Mouse (Mus musculus): ENCODE data around the gene St6galnac4. TPM values are rescaled to one million over a fixed set of nuclear protein-coding genes. Genes with fewer than 3 reads are reported as not detected.

Gene St6galnac4
- total and polyA plus RNA-seq, 2 experiments: 0.74 to 2.2 TPM

DNA sequence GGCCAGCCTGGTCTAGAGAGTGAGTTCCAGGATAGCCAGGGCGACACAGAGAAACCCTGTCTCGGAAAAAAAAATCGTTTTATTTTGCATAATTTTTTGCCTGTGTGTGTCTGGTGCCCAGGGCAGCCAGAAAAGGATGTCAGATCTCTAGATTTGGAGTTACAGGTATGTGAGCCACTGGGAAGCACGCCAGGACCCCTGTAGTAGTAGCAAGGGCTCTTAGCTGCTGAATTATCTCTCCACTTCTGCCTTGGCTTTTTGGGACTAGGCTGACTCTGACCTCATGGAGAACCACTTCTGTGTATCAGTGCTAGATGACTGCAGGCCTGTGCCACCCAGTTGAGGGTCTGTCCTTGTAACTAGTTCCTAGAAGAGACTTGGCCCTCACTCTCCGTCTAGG, 54.9 kb downstream of the St6galnac4 start:
- no peaks in the 10 kb centered on the region for H3K36me3 ChIP-seq (ENCODE audit: control insufficient read depth, insufficient read depth, low read length)
- TF ChIP-seq POLR2A (IDR thresholded peaks at IDR 0.05; ENCODE audit: extremely low read depth, insufficient read depth, low read length): no peak
- no peak for TF ChIP-seq CTCF (IDR thresholded peaks at IDR 0.05; ENCODE audit: low read depth, low read length)
- 83% methylated on average over 5 of the region's 5 CpGs for whole genome bisulfite sequencing
- no peak overlapping the region for H3K9ac ChIP-seq (ENCODE audit: low read depth, low read length)
- DNase-seq (ENCODE audit: extremely low read depth, low read depth, low spot score): no peak
- no peak overlapping the region for H3K4me3 ChIP-seq (ENCODE audit: insufficient read depth, low read depth, low read length)
- no peaks in the 10 kb centered on the region for H3K27me3 ChIP-seq (ENCODE audit: control insufficient read depth, insufficient read depth, low read length)
- H3K4me1 ChIP-seq (ENCODE audit: control insufficient read depth, insufficient read depth, low read length): peaks cover 6% of the 10 kb centered on the region
- H3K27ac ChIP-seq (replicated peaks; ENCODE audit: insufficient read depth, low read depth, low read length): no peak overlapping the region
- no peaks in the 10 kb centered on the region for H3K79me2 ChIP-seq (ENCODE audit: control insufficient read depth, insufficient read depth, low read length)

DNA sequence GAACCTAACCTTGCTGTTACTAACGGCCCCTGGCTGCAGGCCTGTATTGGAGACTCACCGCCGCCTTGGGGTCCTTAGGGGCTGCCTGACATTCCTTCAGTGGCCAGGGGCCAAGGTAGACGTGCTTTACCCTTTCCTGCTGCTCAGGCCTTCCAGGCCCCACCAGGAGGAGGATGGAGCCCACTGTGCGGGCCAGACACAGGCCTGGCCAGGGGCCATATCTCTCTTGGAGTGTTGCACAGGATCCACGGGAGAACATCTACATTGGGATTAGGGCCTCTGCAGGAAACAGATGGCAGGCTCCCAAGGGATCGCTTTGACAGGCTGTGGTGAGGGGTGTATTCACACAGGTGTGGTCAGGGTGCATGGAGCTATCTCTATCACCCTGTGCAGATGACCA, 55.9 kb downstream of the St6galnac4 start:
- no peak overlapping the region for H3K4me3 ChIP-seq (ENCODE audit: insufficient read depth, low read depth, low read length)
- no peak for DNase-seq (ENCODE audit: extremely low read depth, low read depth, low spot score)
- no peaks in the 10 kb centered on the region for H3K36me3 ChIP-seq (ENCODE audit: control insufficient read depth, insufficient read depth, low read length)
- no peaks in the 10 kb centered on the region for H3K79me2 ChIP-seq (ENCODE audit: control insufficient read depth, insufficient read depth, low read length)
- no peak overlapping the region for H3K9ac ChIP-seq (ENCODE audit: low read depth, low read length)
- peaks cover 6% of the 10 kb centered on the region for H3K4me1 ChIP-seq (ENCODE audit: control insufficient read depth, insufficient read depth, low read length)
- 71% methylated on average over 7 of the region's 7 CpGs for WGBS
- H3K27ac ChIP-seq (replicated peaks; ENCODE audit: insufficient read depth, low read depth, low read length): peak overlapping the region; percentile 19
- H3K27me3 ChIP-seq (ENCODE audit: control insufficient read depth, insufficient read depth, low read length): no peaks in the 10 kb centered on the region
- no peak for TF ChIP-seq POLR2A (IDR thresholded peaks at IDR 0.05; ENCODE audit: extremely low read depth, insufficient read depth, low read length)
- no peak for TF ChIP-seq CTCF (IDR thresholded peaks at IDR 0.05; ENCODE audit: low read depth, low read length)

DNA sequence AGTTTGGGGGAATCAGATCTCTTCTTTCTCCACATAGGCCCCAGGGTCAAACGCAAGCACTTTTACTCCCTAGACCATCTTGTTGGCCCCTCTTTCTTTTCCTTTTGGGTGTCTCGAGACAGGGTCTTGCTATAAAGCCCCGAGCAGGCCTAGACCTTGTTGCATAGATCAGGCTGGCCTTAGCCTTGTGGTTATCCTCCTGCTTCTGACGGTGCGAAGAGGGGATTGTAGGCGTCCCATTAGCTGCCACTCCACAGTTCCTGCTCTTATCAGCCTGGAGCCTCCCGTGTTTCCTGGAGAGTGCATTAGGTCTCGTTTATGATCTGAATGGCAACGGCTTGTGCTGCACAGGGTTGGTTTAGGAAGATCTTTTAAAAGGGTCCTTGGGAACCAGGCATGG, 57.2 kb downstream of the St6galnac4 start:
- Histone ChIP-seq H3K27ac (replicated peaks; ENCODE audit: insufficient read depth, low read depth, low read length) (0 out of 2 replicates have a peak overlapping the region, but pooled peaks have one; percentile 24), H3K36me3 (ENCODE audit: control insufficient read depth, insufficient read depth, low read length) (no peaks in the 10 kb centered on the region), H3K4me1 (ENCODE audit: control insufficient read depth, insufficient read depth, low read length) (peaks cover 6% of the 10 kb centered on the region), H3K4me3 (ENCODE audit: insufficient read depth, low read depth, low read length) (no peak overlapping the region), H3K27me3 (ENCODE audit: control insufficient read depth, insufficient read depth, low read length) (no peaks in the 10 kb centered on the region), H3K79me2 (ENCODE audit: control insufficient read depth, insufficient read depth, low read length) (no peaks in the 10 kb centered on the region), H3K9ac (ENCODE audit: low read depth, low read length) (no peak overlapping the region)
- no peak for DNase-seq (ENCODE audit: extremely low read depth, low read depth, low spot score)
- TF ChIP-seq POLR2A (IDR thresholded peaks at IDR 0.05; ENCODE audit: extremely low read depth, insufficient read depth, low read length) (no peak), CTCF (IDR thresholded peaks at IDR 0.05; ENCODE audit: low read depth, low read length) (no peak)
- 81% methylated on average over 9 of the region's 9 CpGs for WGBS

DNA sequence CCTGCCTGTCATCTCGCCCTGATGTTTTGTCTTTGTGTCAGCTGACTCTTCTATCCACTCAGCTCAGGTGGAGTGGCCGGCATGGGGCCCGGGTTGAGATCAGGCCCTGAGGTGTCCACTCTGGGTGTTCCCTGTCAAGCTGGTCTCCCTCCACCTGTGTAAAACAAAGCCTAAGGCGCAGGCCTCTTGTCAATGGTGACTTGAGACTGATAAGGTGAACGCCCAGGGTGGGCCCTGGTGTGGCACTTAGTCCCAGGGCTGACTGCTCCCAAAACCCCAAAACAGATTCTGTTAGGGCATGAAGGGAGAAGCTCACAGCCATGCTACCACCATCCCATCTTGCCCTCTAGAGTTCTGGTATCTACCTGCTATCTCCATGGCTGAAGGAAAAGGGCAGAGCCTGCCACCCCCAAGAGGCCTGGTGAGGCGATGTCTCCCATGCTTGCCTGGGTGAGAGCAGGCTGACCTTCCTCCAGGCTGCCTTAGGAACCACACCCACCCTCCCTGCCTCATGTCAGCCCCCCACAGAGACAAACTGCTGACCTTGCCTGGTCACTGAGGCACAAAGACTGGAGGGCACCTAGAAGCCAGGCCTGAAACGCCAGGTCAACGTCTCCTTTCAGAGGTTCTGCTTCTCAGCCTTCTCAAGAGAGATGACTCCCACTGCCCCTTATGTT, 58.0 kb downstream of the St6galnac4 start:
- TF ChIP-seq CTCF (IDR thresholded peaks at IDR 0.05; ENCODE audit: low read depth, low read length) (no peak), POLR2A (IDR thresholded peaks at IDR 0.05; ENCODE audit: extremely low read depth, insufficient read depth, low read length) (no peak)
- no peaks in the 10 kb centered on the region for H3K79me2 ChIP-seq (ENCODE audit: control insufficient read depth, insufficient read depth, low read length)
- H3K4me3 ChIP-seq (ENCODE audit: insufficient read depth, low read depth, low read length): no peak overlapping the region
- WGBS: 91% methylated on average over 8 of the region's 8 CpGs
- no peaks in the 10 kb centered on the region for H3K36me3 ChIP-seq (ENCODE audit: control insufficient read depth, insufficient read depth, low read length)
- no peak for DNase-seq (ENCODE audit: extremely low read depth, low read depth, low spot score)
- H3K9ac ChIP-seq (ENCODE audit: low read depth, low read length): no peak overlapping the region
- H3K27me3 ChIP-seq (ENCODE audit: control insufficient read depth, insufficient read depth, low read length): no peaks in the 10 kb centered on the region
- peak overlapping the region; percentile 33; the same call in 1 of the 2 replicates for H3K27ac ChIP-seq (replicated peaks; ENCODE audit: insufficient read depth, low read depth, low read length)
- peaks cover 6% of the 10 kb centered on the region for H3K4me1 ChIP-seq (ENCODE audit: control insufficient read depth, insufficient read depth, low read length)

DNA sequence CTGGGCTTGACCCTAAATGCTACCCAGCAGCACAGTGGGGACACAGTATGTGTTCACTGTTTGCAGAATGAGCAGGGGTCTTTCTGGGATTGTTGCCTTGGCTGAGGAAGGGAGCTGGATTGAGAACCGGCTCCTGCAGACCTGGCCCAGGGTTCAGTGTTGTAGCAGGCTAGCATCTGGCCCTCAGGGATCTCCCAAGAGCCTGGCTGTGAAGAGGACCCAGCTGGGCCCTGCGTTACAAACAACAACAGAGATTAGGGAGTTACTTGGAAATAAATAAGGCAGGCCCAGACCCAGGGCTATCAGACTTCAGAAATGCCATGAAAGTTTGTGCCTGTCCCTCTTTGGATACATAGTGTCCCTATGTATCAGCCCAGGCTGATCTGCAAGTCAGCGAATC, 58.8 kb downstream of the St6galnac4 start:
- Histone ChIP-seq H3K9ac (ENCODE audit: low read depth, low read length) (no peak overlapping the region), H3K4me1 (ENCODE audit: control insufficient read depth, insufficient read depth, low read length) (peaks cover 6% of the 10 kb centered on the region), H3K27ac (replicated peaks; ENCODE audit: insufficient read depth, low read depth, low read length) (peak overlapping the region; percentile 33), H3K79me2 (ENCODE audit: control insufficient read depth, insufficient read depth, low read length) (no peaks in the 10 kb centered on the region), H3K36me3 (ENCODE audit: control insufficient read depth, insufficient read depth, low read length) (no peaks in the 10 kb centered on the region), H3K27me3 (ENCODE audit: control insufficient read depth, insufficient read depth, low read length) (no peaks in the 10 kb centered on the region), H3K4me3 (ENCODE audit: insufficient read depth, low read depth, low read length) (no peak overlapping the region)
- TF ChIP-seq POLR2A (IDR thresholded peaks at IDR 0.05; ENCODE audit: extremely low read depth, insufficient read depth, low read length) (no peak), CTCF (IDR thresholded peaks at IDR 0.05; ENCODE audit: low read depth, low read length) (no peak)
- DNase-seq (ENCODE audit: extremely low read depth, low read depth, low spot score): no peak
- 72% methylated on average over 3 of the region's 3 CpGs for WGBS

DNA sequence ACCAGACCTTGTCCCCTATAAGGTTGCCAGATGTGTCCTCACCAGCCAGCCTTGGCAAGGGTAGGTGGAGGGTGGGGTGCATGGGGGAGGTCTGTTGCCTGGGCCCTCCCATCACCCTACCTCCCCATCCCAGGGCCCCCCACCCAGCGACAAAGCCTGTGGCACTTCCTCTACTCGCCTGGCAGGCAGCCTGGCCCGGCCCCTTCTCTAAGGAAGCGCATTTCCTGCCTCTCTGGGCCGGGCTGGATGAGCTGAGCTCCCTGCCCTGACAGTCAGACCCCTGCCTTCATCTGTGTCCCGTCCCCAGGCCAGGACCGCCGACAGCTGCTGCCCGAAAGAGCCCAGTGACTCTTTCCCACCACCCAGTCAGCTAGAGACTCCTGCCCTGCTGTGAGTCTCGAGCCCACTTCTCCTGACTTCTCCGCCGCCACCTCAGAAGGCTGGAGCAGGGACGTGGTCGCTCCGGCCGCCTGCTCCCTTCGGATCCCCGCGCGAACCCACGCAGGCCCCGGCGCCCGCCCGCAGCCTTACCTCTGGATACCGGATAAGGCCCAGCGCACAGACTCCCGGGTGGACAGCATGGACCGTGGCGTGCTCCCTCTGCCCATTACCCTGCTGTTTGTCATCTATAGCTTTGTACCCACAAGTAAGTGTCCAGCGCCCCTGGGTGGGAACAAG, 59.6 kb downstream of the St6galnac4 start, which contains the start of gene Eng:
TSS of gene Eng (plus strand) at position 217 of the 678 bp plus-strand sequence.
- H3K9ac ChIP-seq (ENCODE audit: low read depth, low read length): peak within 1 kb of the TSS; percentile 89
- WGBS: 49% methylated on average over 31 of the region's 31 CpGs
- no peak for TF ChIP-seq CTCF (IDR thresholded peaks at IDR 0.05; ENCODE audit: low read depth, low read length)
- 0 out of 2 replicates have a peak, but pooled peaks have one; percentile 54 for TF ChIP-seq POLR2A (IDR thresholded peaks at IDR 0.05; ENCODE audit: extremely low read depth, insufficient read depth, low read length)
- peaks cover 3% of the 10 kb centered on the region for H3K4me1 ChIP-seq (ENCODE audit: control insufficient read depth, insufficient read depth, low read length)
- no peaks in the 10 kb centered on the region for H3K27me3 ChIP-seq (ENCODE audit: control insufficient read depth, insufficient read depth, low read length)
- DNase-seq (ENCODE audit: extremely low read depth, low read depth, low spot score): no peak
- H3K79me2 ChIP-seq (ENCODE audit: control insufficient read depth, insufficient read depth, low read length): peaks cover 6% of the 10 kb centered on the region; the same call in 1 of the 2 replicates
- peak within 1 kb of the TSS; percentile 87 for H3K4me3 ChIP-seq (ENCODE audit: insufficient read depth, low read depth, low read length)
- H3K36me3 ChIP-seq (ENCODE audit: control insufficient read depth, insufficient read depth, low read length): no peaks in the 10 kb centered on the region
- peak within 1 kb of the TSS; percentile 80 for H3K27ac ChIP-seq (replicated peaks; ENCODE audit: insufficient read depth, low read depth, low read length)
